Mouse (Mus musculus): ENCODE data around the gene Vav3. TPM values are rescaled to one million over a fixed set of nuclear protein-coding genes. Genes with fewer than 3 reads are reported as not detected.

The Vav3 gene
- total and polyA plus RNA-seq, 2 experiments from 2014 or later: 7.3 to 8.2 TPM

GRCm38 (mm10) chr3:109578347-109578746 lies 237.9 kb downstream of the Vav3 start:
- no peaks in the 10 kb centered on the region for H3K36me3 ChIP-seq (ENCODE audit: insufficient read depth, low read length)

GRCm38 (mm10) chr3:109578983-109579382 lies 238.5 kb downstream of the Vav3 start:
- TF ChIP-seq CTCF (IDR thresholded peaks at IDR 0.05; ENCODE audit: low read depth): no peak
- Histone ChIP-seq H3K27me3 (ENCODE audit: insufficient read depth, low read length) (no peaks in the 10 kb centered on the region), H3K36me3 (ENCODE audit: insufficient read depth, low read length) (no peaks in the 10 kb centered on the region), H3K4me1 (ENCODE audit: insufficient read depth, low read length) (no peaks in the 10 kb centered on the region), H3K9ac (replicated peaks; ENCODE audit: low read length) (no peak overlapping the region), H3K27ac (no peak overlapping the region), H3K4me3 (ENCODE audit: low read length) (no peak overlapping the region), H3K4me2 (ENCODE audit: low read depth, low read length) (no peak overlapping the region), H3K9me3 (ENCODE audit: low read length) (no peaks in the 10 kb centered on the region)
- no peak for ATAC-seq
- WGBS: 78% methylated on average over 7 of the region's 7 CpGs
- DNase-seq (ENCODE audit: low spot score): no peak

More at GRCm38 (mm10) chr3:109578347-109578746, 237.9 kb downstream of the Vav3 start:
- no peaks in the 10 kb centered on the region for H3K27me3 ChIP-seq (ENCODE audit: insufficient read depth, low read length)
- no peaks in the 10 kb centered on the region for H3K9me3 ChIP-seq (ENCODE audit: low read length)
- no peak overlapping the region for H3K4me2 ChIP-seq (ENCODE audit: low read depth, low read length)
- no peak overlapping the region for H3K9ac ChIP-seq (replicated peaks; ENCODE audit: low read length)
- DNase-seq (ENCODE audit: low spot score) (no peak), ATAC-seq (no peak)
- 89% methylated on average over 3 of the region's 3 CpGs for WGBS
- no peaks in the 10 kb centered on the region for H3K4me1 ChIP-seq (ENCODE audit: insufficient read depth, low read length)
- H3K27ac ChIP-seq: no peak overlapping the region
- no peak overlapping the region for H3K4me3 ChIP-seq (ENCODE audit: low read length)
- no peak for TF ChIP-seq CTCF (IDR thresholded peaks at IDR 0.05; ENCODE audit: low read depth)

DNA sequence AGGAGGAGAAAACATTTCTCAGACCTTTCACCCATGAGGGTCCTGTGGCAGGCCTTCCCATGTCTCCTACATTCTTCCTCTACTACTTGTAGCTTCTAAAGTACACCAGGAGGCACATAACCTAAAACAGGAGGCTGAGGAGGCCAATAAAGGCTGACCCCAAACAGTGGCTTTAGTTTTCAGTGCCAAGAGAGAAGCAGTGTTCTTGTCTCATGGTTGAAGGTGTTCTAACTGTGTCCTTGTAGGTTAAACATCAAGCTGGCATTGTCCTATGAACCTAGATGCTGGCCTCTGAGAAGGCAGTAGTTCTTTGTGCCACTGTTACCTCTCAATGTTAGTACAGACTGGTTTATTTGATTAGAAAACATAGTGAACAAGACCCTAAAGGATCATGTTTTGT lies 245.5 kb downstream of the Vav3 start:
- H3K9me3 ChIP-seq (ENCODE audit: low read length): no peaks in the 10 kb centered on the region
- H3K27me3 ChIP-seq (ENCODE audit: insufficient read depth, low read length): no peaks in the 10 kb centered on the region
- H3K4me3 ChIP-seq (ENCODE audit: low read length): no peak overlapping the region
- no peak overlapping the region for H3K4me2 ChIP-seq (ENCODE audit: low read depth, low read length)
- TF ChIP-seq CTCF (IDR thresholded peaks at IDR 0.05; ENCODE audit: low read depth): no peak
- H3K9ac ChIP-seq (replicated peaks; ENCODE audit: low read length): no peak overlapping the region
- ATAC-seq (no peak), DNase-seq (ENCODE audit: low spot score) (no peak)
- H3K27ac ChIP-seq: no peak overlapping the region
- no peaks in the 10 kb centered on the region for H3K4me1 ChIP-seq (ENCODE audit: insufficient read depth, low read length)
- no peaks in the 10 kb centered on the region for H3K36me3 ChIP-seq (ENCODE audit: insufficient read depth, low read length)

- H3K4me3 ChIP-seq (ENCODE audit: low read length): no peak overlapping the region
- no peaks in the 10 kb centered on the region for H3K4me1 ChIP-seq (ENCODE audit: insufficient read depth, low read length)
- no peak overlapping the region for H3K4me2 ChIP-seq (ENCODE audit: low read depth, low read length)
- H3K27ac ChIP-seq: no peak overlapping the region
- no peaks in the 10 kb centered on the region for H3K9me3 ChIP-seq (ENCODE audit: low read length)
- WGBS: 71% methylated on average over 6 of the region's 6 CpGs
- no peak for TF ChIP-seq CTCF (IDR thresholded peaks at IDR 0.05; ENCODE audit: low read depth)
- H3K27me3 ChIP-seq (ENCODE audit: insufficient read depth, low read length): no peaks in the 10 kb centered on the region
- DNase-seq (ENCODE audit: low spot score) (no peak), ATAC-seq (no peak)
- no peak overlapping the region for H3K9ac ChIP-seq (replicated peaks; ENCODE audit: low read length)
- no peaks in the 10 kb centered on the region for H3K36me3 ChIP-seq (ENCODE audit: insufficient read depth, low read length)
Observed at GRCm38 (mm10) chr3:109592970-109593369, 252.5 kb downstream of the Vav3 start.

DNA sequence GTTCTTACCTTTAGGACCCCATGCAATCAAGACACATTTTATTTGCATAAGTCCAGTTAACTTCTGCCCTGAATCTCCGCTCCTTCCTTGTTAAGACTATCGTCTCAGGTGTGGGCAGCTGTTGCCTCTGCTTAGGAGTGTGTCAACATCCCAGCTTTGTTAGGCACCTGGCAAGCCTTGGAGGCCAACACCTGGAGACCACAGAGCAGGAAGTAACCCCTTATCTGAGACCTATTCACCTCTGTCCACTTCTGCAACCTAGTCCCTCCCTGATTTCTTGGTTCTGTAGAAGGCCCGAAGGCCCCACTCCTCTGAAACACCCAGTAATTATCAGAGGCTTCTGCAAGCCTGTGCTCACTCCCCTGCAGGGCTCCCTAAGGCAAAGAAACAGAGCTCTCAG lies 255.6 kb downstream of the Vav3 start:
- no peak overlapping the region for H3K4me2 ChIP-seq (ENCODE audit: low read depth, low read length)
- no peak for TF ChIP-seq CTCF (IDR thresholded peaks at IDR 0.05; ENCODE audit: low read depth)
- no peaks in the 10 kb centered on the region for H3K27me3 ChIP-seq (ENCODE audit: insufficient read depth, low read length)
- H3K9ac ChIP-seq (replicated peaks; ENCODE audit: low read length): no peak overlapping the region
- no peak overlapping the region for H3K4me3 ChIP-seq (ENCODE audit: low read length)
- 81% methylated on average over 3 of the region's 3 CpGs for WGBS
- no peaks in the 10 kb centered on the region for H3K4me1 ChIP-seq (ENCODE audit: insufficient read depth, low read length)
- DNase-seq (ENCODE audit: low spot score) (no peak), ATAC-seq (no peak)
- H3K27ac ChIP-seq: no peak overlapping the region
- no peaks in the 10 kb centered on the region for H3K36me3 ChIP-seq (ENCODE audit: insufficient read depth, low read length)
- H3K9me3 ChIP-seq (ENCODE audit: low read length): no peaks in the 10 kb centered on the region

DNA sequence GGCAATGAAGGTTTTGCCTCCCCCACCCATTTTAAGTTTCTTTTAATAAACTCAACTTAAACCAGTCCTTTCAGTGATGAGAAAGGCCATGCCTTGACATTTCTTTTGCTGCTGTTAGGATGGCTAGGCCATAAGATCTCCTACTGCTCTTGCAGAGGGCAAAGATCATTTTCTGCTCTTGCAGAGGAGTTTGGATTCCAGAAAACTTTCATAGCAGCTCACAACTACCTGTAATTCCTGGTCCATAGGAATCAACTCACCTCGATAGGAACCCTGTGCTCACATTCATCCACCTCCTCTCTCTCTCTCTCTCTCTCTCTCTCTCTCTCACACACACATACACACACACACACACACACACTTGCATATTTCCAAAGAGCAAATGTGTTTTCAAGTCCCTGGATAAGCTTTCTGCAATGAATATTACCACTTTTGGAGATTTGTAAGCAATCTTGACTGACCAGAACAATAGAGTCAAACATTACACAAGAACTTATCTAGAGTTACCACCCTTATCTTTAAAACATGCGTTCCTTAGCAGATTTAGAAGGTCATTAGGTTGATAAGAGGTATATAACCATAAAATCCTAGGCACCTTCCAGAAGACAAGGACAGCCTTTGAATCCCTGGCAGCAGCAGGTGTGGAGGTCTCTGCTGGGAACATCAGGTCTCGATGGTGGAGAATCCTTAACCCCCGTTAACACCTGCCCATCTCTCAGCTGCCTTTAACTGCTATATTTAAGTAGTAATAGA lies 260.4 kb downstream of the Vav3 start:
- no peak for ATAC-seq
- Histone ChIP-seq H3K9ac (replicated peaks; ENCODE audit: low read length) (no peak overlapping the region), H3K36me3 (ENCODE audit: insufficient read depth, low read length) (no peaks in the 10 kb centered on the region), H3K27me3 (ENCODE audit: insufficient read depth, low read length) (no peaks in the 10 kb centered on the region), H3K9me3 (ENCODE audit: low read length) (no peaks in the 10 kb centered on the region), H3K4me2 (ENCODE audit: low read depth, low read length) (no peak overlapping the region), H3K4me3 (ENCODE audit: low read length) (no peak overlapping the region), H3K4me1 (ENCODE audit: insufficient read depth, low read length) (no peaks in the 10 kb centered on the region), H3K27ac (no peak overlapping the region)
- TF ChIP-seq CTCF (IDR thresholded peaks at IDR 0.05; ENCODE audit: low read depth): no peak
- 93% methylated on average over 4 of the region's 4 CpGs for whole genome bisulfite sequencing
- DNase-seq (ENCODE audit: low spot score): no peak

DNA sequence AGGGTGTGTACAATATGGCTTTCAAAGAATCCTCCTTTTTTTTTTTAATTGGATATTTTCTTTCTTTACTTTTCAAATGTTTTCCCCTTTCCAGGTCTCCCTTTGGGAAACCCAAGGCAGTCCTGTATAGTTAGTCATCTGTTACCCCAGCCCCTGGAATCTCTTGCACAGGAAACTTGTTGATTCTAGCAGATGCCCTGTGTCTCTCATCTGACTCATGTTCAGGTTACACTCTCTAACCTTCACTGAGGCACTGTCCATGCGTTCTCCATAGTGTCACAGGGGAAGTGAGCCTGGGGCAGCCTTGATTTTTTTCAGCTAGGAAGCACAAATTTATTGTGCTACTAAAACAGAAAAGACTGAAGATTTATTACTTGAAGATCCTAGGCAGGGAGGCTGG lies 262.3 kb downstream of the Vav3 start:
- Histone ChIP-seq H3K4me1 (ENCODE audit: insufficient read depth, low read length) (no peaks in the 10 kb centered on the region), H3K27ac (no peak overlapping the region), H3K27me3 (ENCODE audit: insufficient read depth, low read length) (no peaks in the 10 kb centered on the region), H3K4me3 (ENCODE audit: low read length) (no peak overlapping the region), H3K36me3 (ENCODE audit: insufficient read depth, low read length) (no peaks in the 10 kb centered on the region), H3K9me3 (ENCODE audit: low read length) (no peaks in the 10 kb centered on the region), H3K9ac (replicated peaks; ENCODE audit: low read length) (no peak overlapping the region), H3K4me2 (ENCODE audit: low read depth, low read length) (no peak overlapping the region)
- no peak for TF ChIP-seq CTCF (IDR thresholded peaks at IDR 0.05; ENCODE audit: low read depth)
- ATAC-seq (no peak), DNase-seq (ENCODE audit: low spot score) (no peak)
- 79% methylated on average over 1 of the region's 1 CpGs for WGBS
